Mouse (Mus musculus): Measurements from ENCODE around the gene Slc9a2.

Gene Slc9a2

DNA sequence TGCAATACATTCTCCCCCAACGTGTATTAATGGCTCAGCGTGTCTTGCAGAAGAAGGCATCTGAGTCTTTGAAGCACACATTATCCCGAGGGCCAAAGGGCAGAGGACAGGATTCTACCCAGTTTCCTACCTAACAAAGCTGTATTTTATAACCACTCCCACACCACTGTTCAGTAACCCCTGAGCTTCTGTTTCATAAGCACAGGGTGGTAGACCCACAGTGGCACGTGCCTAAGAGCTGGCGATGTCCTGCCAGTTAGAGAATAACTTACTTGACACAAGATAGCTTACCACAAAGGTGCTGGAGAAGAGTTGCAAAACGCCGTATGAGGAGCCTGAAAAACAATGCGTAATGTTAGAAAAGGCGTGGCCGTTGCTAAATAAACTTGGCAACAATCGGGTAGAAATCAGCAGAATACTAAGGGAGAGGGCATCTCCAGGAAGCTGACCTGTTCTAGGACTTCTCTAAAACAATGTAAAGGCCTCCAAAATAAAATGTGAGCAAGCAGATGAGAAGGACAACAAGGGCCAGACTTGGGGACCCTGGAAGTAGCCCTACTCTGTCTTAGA, 105.6 kb downstream of the Slc9a2 start:
- DNase-seq (ENCODE audit: extremely low spot score, low spot score) = no peak

DNA sequence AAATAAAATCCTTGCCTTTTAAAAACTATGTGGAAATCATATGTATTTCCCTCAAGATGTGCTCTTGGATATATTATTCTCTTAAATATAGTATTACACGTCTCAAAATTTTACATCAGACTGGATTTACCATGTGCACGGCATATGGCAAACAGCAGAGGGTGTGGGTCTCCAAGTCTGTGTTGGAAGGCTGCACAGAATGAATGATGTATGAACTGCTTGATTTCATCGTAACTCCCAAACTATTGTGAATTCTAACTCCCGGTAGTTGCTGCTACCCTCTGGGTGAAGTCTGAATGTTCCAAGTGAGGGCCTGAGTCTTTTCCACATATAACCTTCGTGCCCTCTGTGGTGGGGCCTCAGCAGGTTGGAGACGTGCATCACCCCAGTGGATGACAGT, 108.6 kb downstream of the Slc9a2 start:
- DNase-seq (ENCODE audit: extremely low spot score, low spot score) = no peak

DNA sequence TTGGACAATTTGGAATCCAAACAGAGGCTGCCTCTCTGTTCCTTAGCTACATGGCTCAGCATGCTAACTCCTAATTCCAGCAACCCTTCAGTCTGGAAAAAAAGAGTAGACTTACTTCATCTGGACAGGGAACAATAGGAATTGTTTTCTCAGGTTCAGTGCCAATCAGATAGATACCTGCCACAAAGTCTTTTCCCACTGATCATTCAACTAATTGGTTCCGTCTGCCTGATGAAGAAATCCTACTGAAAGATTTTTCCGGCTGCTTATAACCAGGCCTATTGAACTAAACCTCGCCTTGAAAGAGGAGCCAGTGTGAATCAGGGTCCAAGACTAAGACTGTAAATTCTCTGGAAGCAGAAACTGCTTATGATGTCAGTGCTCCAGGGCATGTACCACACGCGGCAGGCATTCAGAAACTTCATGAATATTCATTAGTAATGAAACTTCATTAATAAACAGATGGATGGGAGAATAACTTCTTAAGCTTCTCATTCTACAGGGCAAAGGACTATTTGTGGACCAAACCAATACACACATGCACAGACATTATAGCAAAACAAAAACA, 109.4 kb downstream of the Slc9a2 start:
- no peak for DNase-seq (ENCODE audit: extremely low spot score, low spot score)

DNA sequence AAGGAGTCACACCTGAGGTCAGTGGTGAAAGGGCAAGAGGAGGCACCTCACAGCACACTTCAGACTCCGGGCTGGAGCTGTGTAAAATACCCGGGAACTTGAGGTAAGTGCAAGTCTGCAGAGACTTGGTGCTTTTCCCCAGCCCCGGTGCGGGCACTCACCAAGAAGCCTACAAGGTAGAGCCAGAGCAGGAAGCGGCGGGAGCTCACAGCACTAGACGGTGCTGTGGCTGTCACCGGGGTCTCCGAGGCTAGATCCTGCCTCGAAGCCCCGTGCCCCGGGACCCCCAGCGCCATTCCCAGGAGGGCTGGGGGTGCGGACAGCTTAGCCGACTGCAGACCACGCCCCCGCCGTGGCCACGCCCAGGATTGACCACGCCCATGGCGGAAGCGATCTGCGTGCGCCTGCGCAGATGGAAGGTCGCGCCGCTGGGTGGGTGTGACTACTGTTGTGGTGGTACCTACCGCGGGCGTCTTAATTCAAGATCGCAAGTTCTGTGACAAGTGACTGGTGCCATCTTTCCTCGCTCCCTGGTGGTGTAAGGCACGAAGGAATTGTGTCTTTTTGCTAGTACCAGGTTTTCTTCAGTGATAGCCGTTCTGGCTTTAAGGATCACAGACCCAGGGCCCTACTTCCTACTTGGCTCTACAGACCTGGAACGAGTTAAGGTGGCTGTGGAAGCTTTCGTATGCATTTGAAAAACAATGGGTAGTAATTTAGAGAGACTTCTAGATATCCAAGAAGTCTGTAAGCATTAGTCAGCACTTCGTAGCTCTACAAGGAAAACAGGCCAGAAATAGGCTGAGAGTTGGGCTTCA, 110.2 kb downstream of the Slc9a2 start, which contains the start of gene Mfsd9:
Mfsd9 (minus strand) TSS at position 364 of the 818 bp plus-strand sequence.
- DNase-seq (ENCODE audit: extremely low spot score, low spot score) = peak; percentile 95

DNA sequence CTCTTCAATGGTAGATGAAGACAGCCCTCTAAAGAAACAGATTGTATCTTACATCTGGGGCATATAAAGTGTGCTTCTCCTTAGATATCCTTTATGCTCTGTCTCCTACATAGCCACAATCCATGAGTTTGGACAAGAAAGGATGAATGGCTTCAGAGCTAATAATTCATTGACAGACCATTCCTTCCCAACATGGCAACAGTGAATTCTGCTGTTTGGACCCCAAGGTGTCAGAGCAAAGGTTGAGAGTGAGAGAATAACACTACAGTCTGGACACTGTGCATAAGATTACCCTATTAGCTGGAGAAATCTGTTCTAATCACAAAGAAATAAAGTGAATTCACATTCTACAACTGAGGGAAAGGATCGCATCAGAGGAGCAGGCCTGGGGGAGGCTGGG, 115.1 kb downstream of the Slc9a2 start:
- DNase-seq (ENCODE audit: extremely low spot score, low spot score) = no peak

DNA sequence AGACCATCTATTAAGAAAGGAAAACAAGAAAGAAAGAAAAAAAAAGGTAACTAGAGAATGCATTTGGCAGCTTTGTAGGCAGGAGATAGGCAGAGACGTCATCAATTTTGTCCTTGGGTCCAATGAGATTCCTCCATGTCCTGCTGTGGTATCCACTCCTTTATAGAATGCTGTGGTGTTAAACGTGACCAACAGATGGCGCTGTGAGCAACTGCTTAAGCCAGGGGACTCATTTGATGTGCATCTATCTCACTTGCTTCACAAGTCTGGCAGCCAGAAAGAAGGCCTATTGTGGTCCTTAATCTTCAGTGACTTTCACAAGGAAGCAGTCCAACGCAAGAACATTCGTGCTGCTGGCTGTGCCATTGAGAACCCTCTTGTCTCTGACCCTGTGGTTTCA, 117.0 kb downstream of the Slc9a2 start:
- peak; percentile 60 for DNase-seq (ENCODE audit: extremely low spot score, low spot score)

DNA sequence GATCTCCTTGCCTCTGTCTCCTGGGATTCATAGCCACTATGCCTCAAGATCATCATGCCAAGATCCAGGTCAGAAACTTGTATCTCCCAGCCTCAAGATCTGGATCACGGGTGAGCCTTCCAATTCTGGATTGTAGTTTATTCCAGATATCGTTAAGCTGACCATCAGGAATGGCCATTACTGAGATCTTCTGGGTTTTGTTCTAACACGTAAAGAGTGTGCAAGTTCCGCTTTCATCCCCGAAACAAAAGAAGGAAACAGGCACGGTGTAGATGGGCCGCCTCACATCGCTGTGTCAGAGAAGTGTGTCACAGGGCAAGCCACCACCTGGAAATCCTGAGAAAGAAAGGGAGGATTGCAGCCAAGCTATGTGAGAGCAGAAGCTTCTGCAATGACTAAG, 118.7 kb downstream of the Slc9a2 start:
- no peak for DNase-seq (ENCODE audit: extremely low spot score, low spot score)

DNA sequence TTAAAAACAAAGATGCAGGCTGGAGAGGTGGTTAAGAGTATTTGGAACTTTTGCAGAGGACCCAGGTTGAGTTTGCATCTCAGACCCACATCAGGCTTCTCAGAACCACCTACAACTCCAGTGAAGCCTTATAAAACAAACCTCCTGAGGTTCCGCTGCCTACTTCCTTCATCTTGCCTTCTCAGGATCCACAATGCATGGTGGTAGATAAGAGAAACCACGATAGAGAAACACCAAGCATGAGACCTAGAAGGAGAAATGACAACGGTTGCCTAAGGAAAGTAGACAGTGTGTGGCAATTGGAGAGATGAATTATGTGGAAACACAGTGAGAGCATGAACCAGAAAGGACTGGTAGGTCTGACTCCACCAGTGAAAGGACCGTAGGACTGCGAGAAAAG, 120.5 kb downstream of the Slc9a2 start:
- no peak for DNase-seq (ENCODE audit: extremely low spot score, low spot score)

DNA sequence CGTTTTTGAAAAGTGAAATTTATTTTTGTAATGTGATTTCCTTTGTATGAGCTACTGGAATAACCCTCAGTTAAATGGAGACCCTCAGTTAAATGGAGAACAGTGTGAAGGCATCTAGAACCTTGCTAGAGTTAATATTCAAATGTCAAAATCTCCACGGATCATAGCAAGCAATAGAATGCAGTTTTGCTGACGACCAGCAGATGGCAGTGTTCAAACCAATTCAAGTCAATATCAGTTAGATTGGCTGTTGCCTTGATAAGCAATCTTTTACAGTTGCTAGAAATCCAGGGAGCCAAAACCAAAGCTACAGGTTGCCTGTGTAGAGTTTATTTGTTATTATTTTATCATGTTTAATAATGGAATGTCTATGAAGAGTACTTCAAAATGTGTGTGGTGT, 122.4 kb downstream of the Slc9a2 start:
- peak; percentile 30 for DNase-seq (ENCODE audit: extremely low spot score, low spot score)

DNA sequence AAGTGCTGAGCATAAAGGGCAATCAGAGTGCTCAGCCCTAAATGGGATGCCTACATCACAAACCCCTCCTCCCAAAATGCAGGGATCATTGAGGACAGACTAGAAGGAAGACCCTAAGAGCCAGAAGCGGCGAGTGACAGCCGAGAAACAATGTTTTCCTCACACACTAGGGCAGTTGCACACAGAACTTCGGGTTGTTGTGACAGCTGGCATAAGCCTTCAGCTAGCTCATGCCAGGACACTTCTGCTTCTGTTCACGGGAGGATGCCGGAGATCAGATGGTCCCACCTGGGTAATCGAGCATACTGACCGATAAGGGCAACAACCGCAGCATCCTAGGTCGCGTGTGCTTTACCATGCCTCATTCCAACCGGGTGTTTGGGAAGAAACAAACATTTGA, 123.7 kb downstream of the Slc9a2 start:
- no peak for DNase-seq (ENCODE audit: extremely low spot score, low spot score)

DNA sequence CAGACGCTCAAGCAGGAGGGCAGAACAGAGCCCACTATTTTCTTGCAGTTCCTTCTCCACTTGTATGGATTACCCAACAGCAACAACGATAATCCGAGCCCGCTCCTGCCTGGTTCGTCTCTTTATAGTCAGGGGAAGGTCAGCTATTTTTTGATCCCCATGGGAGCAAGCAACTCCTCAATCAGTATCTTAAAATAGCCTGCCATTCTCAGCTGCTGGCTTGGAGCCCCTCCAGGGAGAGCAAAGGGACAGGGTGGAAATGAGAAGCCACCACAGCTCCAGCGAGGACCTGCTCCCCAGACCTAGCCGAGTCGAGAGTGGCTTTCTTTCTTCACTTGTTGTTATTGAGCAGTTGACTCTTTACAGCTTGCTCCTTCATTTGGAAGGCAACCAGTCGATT, 125.0 kb downstream of the Slc9a2 start, which contains the start of gene Tmem182:
Tmem182 (plus strand) TSS at position 251 of the 400 bp plus-strand sequence.
- no peak for DNase-seq (ENCODE audit: extremely low spot score, low spot score)

DNA sequence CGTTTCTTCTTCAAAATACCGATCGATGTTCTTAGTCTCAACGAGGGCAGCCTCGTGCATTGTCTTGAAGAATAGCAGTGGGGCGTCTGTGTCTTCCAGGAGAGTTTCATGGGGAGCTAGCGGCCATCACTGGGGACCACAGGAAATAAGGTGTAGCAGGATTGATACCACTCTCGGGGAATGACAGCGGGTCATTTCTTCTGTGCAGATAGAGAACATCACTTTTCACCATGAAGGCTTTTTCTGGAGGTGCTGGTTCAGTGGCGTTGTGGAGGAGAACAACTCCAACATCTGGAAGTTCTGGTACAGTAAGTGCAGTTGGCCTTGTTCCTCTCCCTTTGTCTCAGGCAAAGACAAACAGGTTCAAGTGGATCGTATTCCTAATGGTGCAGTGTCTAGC, 125.5 kb downstream of the Slc9a2 start:
- no peak for DNase-seq (ENCODE audit: extremely low spot score, low spot score)

DNA sequence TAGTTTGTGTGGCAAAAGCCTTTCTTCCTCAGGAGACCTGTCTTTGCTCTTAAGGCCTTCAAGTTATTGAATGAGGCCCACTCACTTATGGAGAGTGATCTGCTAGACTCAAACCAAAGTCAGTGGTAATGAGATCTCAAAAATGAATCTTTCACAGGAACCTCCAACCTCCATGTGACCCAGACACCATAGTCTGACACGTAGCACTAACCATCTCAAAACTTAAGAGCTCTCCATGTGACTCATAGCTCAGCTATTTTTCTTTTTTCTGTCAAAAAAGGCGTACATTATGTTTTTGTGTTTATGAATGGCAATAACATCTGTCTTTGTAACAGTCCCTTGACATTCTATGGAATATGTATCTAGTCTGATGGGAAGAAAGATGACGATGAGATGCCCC, 128.3 kb downstream of the Slc9a2 start:
- no peak for DNase-seq (ENCODE audit: extremely low spot score, low spot score)

DNA sequence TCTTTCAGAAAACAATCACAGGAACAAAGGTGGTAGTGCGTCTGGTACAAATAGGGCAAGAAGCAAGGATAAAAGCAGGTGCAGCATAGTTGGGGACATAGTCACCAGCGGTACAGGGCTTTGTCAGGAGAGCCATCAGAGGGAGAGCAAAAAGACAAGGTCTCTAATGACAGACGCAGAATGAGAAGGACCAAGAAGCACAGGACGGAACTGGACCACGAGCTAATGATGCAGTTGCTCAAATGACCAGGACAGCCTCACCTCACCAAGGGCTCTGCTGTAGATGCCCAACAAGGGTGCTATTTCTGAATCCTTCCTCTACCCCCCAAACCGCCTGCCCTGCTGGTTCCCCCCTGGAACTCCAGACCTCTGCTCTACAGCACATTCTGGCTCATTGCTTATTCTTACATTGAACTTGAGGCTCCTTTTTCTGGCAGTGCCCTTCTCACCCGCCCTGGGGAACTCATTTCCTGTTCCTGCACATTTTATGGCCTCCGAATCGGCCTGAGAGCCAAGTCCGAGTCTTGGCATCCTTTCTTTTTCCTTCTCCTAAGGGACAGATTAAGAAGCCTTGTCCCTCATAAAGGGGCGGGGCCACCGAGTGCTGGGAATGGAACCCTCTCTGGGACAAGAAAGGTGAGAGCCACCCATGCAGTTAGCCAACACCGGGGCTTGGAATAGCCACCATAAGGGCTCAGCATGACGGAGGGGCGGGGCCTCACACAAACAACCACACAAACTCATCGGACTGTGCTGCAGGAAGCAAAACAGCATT, 134.9 kb downstream of the Slc9a2 start:
- DNase-seq (ENCODE audit: extremely low spot score, low spot score) = no peak

All from neural tube, embryonic 10.5 days (tissue).